Mouse (Mus musculus): Measurements from ENCODE around the gene Zdhhc17. TPM values are rescaled to one million over a fixed set of nuclear protein-coding genes. Genes with fewer than 3 reads are reported as not detected.

Gene Zdhhc17
- polyA plus RNA-seq, 1 experiment from 2014 or later: 19.7 TPM

- Histone ChIP-seq H3K4me2 (peak within 1 kb of the TSS; percentile 84), H3K27me3 (ENCODE audit: control insufficient read depth, insufficient read depth, low read length) (no peaks in the 10 kb centered on the region), H3K9ac (ENCODE audit: low read depth, low read length) (peak within 1 kb of the TSS; percentile 96), H3K4me3 (ENCODE audit: low read depth, low read length) (peak within 1 kb of the TSS; percentile 79), H3K27ac (ENCODE audit: low read depth, low read length) (peak within 1 kb of the TSS; percentile 98), H3K9me3 (replicated peaks; ENCODE audit: control insufficient read depth, low read length) (no peaks in the 10 kb centered on the region), H3K36me3 (ENCODE audit: control insufficient read depth, insufficient read depth, low read length) (no peaks in the 10 kb centered on the region), H3K4me1 (ENCODE audit: control insufficient read depth, insufficient read depth, low read length) (peaks cover 19% of the 10 kb centered on the region)
- WGBS (ENCODE audit: insufficient replicate concordance): under 1% methylated on average over 52 of the region's 67 CpGs
- ATAC-seq (replicated peaks; ENCODE audit: insufficient number of reproducible peaks, low FRiP score, low TSS enrichment): peak; percentile 94
These were observed 90.2 kb downstream of the Zdhhc17 start, which contains the start of gene Csrp2 for GRCm38 (mm10) chr10:110919531-110920343. Gene Csrp2 (plus strand): TSS chr10:110919789.

GRCm38 (mm10) chr10:110918414-110919391 is 91.2 kb downstream of the Zdhhc17 start:
- Histone ChIP-seq H3K4me1 (ENCODE audit: control insufficient read depth, insufficient read depth, low read length) (peaks cover 19% of the 10 kb centered on the region), H3K4me2 (peak overlapping the region; percentile 84), H3K27ac (ENCODE audit: low read depth, low read length) (peak overlapping the region; percentile 98), H3K4me3 (ENCODE audit: low read depth, low read length) (peak overlapping the region; percentile 79), H3K36me3 (ENCODE audit: control insufficient read depth, insufficient read depth, low read length) (no peaks in the 10 kb centered on the region), H3K9ac (ENCODE audit: low read depth, low read length) (peak overlapping the region; percentile 96), H3K9me3 (replicated peaks; ENCODE audit: control insufficient read depth, low read length) (no peaks in the 10 kb centered on the region), H3K27me3 (ENCODE audit: control insufficient read depth, insufficient read depth, low read length) (no peaks in the 10 kb centered on the region)
- peak; percentile 33; the same call in 1 of the 2 replicates for ATAC-seq (replicated peaks; ENCODE audit: insufficient number of reproducible peaks, low FRiP score, low TSS enrichment)
- WGBS (ENCODE audit: insufficient replicate concordance): 11% methylated on average over 26 of the region's 26 CpGs

- H3K4me3 ChIP-seq (ENCODE audit: low read depth, low read length): no peak overlapping the region
- H3K4me2 ChIP-seq: no peak overlapping the region
- WGBS (ENCODE audit: insufficient replicate concordance): 92% methylated on average over 6 of the region's 6 CpGs
- H3K27ac ChIP-seq (ENCODE audit: low read depth, low read length): no peak overlapping the region
- no peak overlapping the region for H3K9ac ChIP-seq (ENCODE audit: low read depth, low read length)
- no peaks in the 10 kb centered on the region for H3K27me3 ChIP-seq (ENCODE audit: control insufficient read depth, insufficient read depth, low read length)
- ATAC-seq (replicated peaks; ENCODE audit: insufficient number of reproducible peaks, low FRiP score, low TSS enrichment): no peak
- peaks cover 10% of the 10 kb centered on the region for H3K4me1 ChIP-seq (ENCODE audit: control insufficient read depth, insufficient read depth, low read length)
- H3K36me3 ChIP-seq (ENCODE audit: control insufficient read depth, insufficient read depth, low read length): no peaks in the 10 kb centered on the region
- no peaks in the 10 kb centered on the region for H3K9me3 ChIP-seq (replicated peaks; ENCODE audit: control insufficient read depth, low read length)
These were observed 92.4 kb downstream of the Zdhhc17 start for GRCm38 (mm10) chr10:110917521-110917920.

GRCm38 (mm10) chr10:110916666-110917344 is 93.1 kb downstream of the Zdhhc17 start:
- Histone ChIP-seq H3K27me3 (ENCODE audit: control insufficient read depth, insufficient read depth, low read length) (no peaks in the 10 kb centered on the region), H3K9ac (ENCODE audit: low read depth, low read length) (no peak overlapping the region), H3K27ac (ENCODE audit: low read depth, low read length) (no peak overlapping the region), H3K4me3 (ENCODE audit: low read depth, low read length) (no peak overlapping the region), H3K9me3 (replicated peaks; ENCODE audit: control insufficient read depth, low read length) (no peaks in the 10 kb centered on the region), H3K36me3 (ENCODE audit: control insufficient read depth, insufficient read depth, low read length) (no peaks in the 10 kb centered on the region), H3K4me2 (no peak overlapping the region), H3K4me1 (ENCODE audit: control insufficient read depth, insufficient read depth, low read length) (peaks cover 6% of the 10 kb centered on the region)
- no peak for ATAC-seq (replicated peaks; ENCODE audit: insufficient number of reproducible peaks, low FRiP score, low TSS enrichment)
- 64% methylated on average over 11 of the region's 11 CpGs for WGBS (ENCODE audit: insufficient replicate concordance)

- no peaks in the 10 kb centered on the region for H3K36me3 ChIP-seq (ENCODE audit: control insufficient read depth, insufficient read depth, low read length)
- H3K27me3 ChIP-seq (ENCODE audit: control insufficient read depth, insufficient read depth, low read length): no peaks in the 10 kb centered on the region
- ATAC-seq (replicated peaks; ENCODE audit: insufficient number of reproducible peaks, low FRiP score, low TSS enrichment): no peak
- H3K9ac ChIP-seq (ENCODE audit: low read depth, low read length): no peak overlapping the region
- no peak overlapping the region for H3K4me3 ChIP-seq (ENCODE audit: low read depth, low read length)
- no peak overlapping the region for H3K4me2 ChIP-seq
- H3K4me1 ChIP-seq (ENCODE audit: control insufficient read depth, insufficient read depth, low read length): peaks cover 3% of the 10 kb centered on the region; the same call in 1 of the 2 replicates
- H3K9me3 ChIP-seq (replicated peaks; ENCODE audit: control insufficient read depth, low read length): no peaks in the 10 kb centered on the region
- 89% methylated on average over 3 of the region's 3 CpGs for WGBS (ENCODE audit: insufficient replicate concordance)
- no peak overlapping the region for H3K27ac ChIP-seq (ENCODE audit: low read depth, low read length)
These were observed 106.1 kb downstream of the Zdhhc17 start for GRCm38 (mm10) chr10:110903862-110904261.

GRCm38 (mm10) chr10:110899744-110900501 is 110.0 kb downstream of the Zdhhc17 start:
- H3K36me3 ChIP-seq (ENCODE audit: control insufficient read depth, insufficient read depth, low read length): no peaks in the 10 kb centered on the region
- 41% methylated on average over 13 of the region's 13 CpGs for WGBS (ENCODE audit: insufficient replicate concordance)
- no peak for ATAC-seq (replicated peaks; ENCODE audit: insufficient number of reproducible peaks, low FRiP score, low TSS enrichment)
- no peak overlapping the region for H3K4me2 ChIP-seq
- no peaks in the 10 kb centered on the region for H3K27me3 ChIP-seq (ENCODE audit: control insufficient read depth, insufficient read depth, low read length)
- H3K9ac ChIP-seq (ENCODE audit: low read depth, low read length): no peak overlapping the region
- 0 out of 2 replicates have a peak, but pooled peaks cover 2% of the 10 kb centered on the region for H3K9me3 ChIP-seq (replicated peaks; ENCODE audit: control insufficient read depth, low read length)
- no peak overlapping the region for H3K27ac ChIP-seq (ENCODE audit: low read depth, low read length)
- H3K4me1 ChIP-seq (ENCODE audit: control insufficient read depth, insufficient read depth, low read length): peaks cover 3% of the 10 kb centered on the region; the same call in 1 of the 2 replicates
- no peak overlapping the region for H3K4me3 ChIP-seq (ENCODE audit: low read depth, low read length)
